Mouse (Mus musculus): ENCODE measurements at regions not wholly inside any gene's neighbourhood (a gene's known extent, or its start where the extent isn't known, plus 50 kb on each side); places are given as distances from the start of the nearest gene placed in this dataset.
A peak's percentile ranks its signal among the peaks of the same experiment; 100 is the strongest.

DNA sequence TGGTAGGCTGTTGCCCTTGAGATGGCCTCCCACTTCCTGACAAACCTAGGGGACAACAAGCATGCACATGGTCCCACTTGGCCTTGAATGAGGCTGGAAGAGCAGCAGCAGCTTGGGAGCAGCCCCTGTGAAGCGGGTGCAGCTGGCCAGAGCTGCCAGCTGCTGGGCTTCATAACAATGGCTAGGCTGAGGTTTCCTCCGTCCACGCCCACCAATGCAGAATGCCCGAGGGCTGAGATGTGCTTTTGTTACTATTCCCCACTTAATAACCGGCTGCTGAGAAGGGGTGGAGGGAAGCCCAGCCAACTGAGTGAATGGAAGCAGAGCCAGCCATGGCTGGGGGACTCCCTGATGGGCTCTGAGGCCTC, 202.1 kb downstream of the Sox11 start:
- peak; percentile 7 for DNase-seq (ENCODE audit: low spot score)

DNA sequence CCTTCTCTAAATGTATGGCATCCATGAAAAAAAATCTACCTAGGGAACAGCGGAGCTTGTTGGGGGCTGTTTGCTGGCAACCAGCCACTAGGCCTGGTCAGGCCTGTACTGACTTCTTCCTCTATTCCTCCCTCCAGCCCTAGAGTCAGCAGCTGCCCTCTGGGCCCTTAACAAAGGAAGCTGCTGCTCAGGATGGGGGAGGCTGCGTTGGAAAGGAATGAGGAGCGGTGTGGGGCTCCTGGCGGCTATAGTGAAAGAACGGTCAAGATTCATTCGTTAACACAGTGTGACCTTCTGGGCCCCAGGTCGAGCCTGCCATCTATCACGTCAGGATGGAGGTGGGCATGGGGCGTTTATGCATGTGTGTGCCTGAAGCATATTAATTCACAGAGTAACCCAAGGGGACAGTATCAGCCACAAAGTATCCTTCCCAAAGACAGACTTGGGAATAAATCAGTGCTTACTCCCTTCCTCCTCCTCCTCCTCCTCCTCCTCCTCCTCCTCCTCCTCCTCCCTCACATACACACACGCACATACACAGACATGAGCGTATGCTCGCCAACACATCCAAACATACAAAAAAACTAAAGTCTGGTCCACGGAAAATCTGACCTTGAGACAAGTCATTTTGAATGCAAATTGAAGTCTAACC, 202.6 kb downstream of the Sox11 start:
- no peak for DNase-seq (ENCODE audit: low spot score)

DNA sequence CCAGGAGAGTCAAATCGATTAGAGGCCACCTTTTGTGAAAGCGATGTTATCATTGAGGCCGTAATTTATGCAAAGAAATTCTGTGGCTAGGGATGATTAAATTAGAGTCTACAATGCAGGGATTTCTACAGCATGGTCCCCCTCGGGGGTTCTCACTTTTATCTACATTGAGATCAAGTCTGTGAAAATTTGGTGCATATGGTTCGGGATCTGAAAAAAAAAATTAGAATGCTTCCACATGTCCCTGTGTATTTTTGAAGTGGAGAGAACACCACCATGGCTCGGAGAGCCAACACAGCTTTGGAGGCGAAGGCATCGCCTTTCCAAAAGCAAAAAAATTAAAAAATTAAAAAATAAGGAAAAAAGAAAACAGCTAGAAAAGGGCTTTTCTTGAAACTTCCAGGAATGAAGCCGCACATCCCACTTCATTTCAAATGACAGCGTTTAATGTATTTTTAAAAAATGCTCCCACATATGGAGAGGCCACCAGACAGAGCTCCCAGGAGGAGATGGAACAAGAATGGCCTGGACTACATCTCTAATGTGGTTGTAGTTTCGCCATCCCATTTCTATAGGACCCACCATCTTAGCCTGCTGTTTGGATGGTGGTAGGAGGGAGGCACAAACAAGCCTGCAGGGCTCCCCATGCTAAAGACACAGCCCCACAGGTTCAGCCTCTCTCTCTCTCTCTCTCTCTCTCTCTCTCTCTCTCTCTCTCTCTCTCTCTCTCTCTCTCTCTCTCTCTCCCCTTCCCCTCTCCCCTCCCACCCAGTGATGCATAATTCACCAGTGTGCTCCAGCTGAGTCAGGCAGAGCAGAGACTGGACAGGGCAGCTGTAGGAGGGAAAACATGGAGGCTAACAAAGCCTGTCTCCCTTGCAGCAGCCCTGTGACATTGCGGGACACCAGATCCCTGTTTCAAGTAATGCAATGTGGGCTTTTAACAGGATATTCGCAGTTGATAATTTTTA, 203.4 kb downstream of the Sox11 start:
- DNase-seq (ENCODE audit: low spot score): no peak

DNA sequence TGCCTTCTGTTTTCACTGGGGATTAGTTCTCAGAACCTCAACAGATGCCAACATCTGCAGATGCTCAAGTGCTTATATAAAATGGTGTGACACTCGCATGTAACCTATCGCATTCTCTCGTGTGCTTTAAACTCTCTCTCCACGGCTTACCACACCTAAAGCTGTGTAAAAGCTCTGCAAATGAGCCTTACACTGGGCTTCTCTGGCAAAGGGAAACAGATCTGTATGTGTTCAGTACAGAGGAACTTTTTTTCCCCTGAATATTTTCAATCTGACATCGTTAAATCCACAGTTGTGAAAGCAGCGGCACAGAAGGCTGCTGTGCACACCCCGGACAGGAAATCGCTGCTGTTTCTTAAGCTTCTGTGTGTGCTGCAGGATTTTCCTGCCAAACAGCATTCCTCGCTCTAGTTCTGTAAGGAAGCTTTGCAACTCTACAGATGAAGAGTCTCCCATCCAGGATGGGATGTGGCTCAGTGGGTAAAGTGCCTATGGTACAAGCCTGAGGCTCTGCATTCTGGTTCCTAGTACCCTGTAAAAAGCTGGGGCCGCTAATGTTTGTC, 206.3 kb downstream of the Sox11 start:
- DNase-seq (ENCODE audit: low spot score): no peak

DNA sequence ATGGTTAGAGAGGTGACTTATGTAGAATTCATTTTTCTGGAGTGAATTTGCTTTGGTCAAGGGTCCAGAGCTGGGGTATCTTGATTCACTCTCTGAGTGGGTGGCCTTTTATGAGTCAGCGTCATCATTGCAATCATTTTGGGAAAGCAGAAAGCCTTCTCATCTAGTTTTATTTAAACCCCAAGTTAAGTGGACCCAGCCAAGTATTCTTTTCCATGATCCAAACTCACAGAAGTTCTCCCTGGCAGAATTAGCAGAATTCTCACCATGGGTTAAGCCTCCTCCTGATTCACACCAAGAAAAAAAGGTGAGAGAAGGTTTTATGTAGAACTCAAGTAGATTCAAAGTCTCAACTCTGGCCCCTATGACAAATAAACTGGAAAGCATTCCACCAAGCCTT, 211.8 kb downstream of the Sox11 start:
- no peak for DNase-seq (ENCODE audit: low spot score)

DNA sequence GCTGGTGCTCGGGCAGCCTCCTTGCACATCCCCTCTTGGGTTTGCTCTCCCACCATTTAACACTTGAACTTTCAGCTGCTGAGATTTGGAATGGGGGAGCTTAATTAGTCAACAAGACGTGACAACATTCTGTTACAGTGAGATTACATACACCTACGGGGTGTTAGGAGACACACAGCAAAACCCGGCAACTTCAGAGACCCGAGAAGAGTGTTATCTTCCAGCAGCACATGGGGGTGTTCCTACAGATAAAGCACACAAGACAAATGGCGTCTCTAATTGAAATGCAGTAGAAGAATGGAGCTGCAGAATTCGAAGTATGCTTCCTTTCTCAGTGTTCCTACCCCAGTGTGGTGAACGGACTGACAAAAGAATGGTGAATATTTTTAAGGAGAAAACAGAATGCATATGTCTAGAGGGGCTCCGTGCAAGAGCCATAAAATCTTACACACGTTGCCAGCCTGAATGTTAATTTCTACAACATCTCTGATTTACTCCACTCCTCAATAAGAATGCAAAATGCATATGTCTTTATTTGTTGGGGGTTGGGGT, 215.2 kb downstream of the Sox11 start:
- no peak for DNase-seq (ENCODE audit: low spot score)

DNA sequence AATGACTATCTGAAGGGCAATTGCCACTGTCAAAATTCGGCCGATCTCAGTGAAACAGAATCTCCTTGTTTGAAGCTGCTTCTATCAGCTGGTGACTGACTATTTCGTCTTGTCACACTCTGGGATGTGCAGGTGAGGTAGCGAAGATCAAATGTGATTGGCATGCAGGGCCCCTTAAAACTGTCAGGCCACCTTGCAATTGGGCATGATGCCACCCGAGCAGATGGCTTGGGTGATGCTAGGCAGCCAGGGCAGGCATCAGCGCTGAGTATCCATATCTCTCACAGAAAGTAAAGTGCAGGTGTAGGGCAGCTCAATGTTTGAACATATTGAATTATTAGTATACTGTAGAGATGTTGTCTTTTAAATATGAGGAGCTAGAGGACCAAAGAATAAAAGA, 223.8 kb downstream of the Sox11 start:
- DNase-seq (ENCODE audit: low spot score): no peak

DNA sequence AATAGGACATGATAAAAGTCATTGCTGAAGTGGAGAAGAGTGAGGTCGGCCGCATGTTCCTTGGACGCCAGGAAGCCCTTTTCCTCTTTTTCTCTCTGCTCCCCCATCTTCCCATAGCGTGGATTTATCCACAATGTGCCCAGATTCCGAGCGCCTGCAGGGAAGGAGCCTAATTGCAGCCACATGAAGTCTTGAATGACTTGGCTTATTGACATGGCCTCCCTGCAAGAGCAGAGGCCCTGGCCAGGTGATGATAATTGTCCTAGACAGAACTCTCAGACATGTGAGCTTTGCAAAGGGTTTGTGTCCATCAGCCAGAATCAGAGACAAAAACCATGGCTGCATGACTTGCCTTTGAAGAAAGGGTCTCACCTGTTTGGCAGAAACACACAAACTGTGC, 227.0 kb downstream of the Sox11 start:
- no peak for DNase-seq (ENCODE audit: low spot score)

DNA sequence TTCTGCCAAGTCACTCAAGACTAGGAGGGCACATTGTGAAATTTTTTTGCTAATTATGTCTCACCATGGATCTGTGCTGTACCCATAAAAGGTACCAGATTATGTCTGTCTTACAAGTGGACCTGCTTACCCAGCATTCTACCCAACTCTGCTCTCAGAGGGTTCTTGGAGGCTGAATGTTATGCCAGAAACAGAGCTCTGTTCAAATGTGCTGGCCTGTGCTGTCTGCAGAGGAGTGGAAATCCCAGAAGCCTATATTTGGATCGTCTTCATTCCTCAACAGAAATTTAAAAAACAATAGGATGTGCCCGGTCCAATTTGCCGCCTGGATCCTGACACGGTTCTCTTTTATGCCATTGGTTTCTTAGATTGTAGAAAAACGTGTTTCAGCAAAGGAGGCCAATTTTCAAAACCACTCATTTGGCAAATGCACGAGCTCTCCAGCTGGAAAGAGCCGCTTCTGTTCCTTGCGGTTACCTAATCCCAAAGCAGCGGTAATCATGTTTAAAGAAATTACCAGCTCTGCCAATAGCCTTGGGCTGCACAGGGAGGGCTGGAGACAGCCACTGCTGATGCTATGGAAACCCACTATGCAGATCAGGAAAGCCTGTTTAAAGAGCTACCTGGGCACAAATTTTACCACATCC, 237.3 kb downstream of the Sox11 start:
- DNase-seq (ENCODE audit: low spot score): no peak

DNA sequence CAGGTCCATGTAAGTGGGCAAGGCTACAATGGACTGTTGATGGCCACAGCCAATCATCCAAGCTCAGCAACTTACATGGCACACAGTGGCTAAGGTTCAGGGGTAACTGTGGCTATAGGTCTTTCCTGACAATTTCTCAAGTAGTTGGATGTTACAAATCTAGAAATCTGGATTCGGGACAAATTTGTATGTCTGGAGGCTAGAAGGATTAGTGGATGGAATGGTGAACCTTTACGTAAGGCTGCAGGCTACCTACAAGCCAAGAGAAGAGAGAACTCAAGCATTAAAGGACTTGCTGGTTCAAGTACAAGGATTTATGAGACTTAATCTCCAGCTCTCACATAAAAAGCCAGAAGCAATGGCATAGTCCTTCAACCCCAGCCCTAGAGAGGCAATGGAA, 239.4 kb downstream of the Sox11 start:
- no peak for DNase-seq (ENCODE audit: low spot score)

DNA sequence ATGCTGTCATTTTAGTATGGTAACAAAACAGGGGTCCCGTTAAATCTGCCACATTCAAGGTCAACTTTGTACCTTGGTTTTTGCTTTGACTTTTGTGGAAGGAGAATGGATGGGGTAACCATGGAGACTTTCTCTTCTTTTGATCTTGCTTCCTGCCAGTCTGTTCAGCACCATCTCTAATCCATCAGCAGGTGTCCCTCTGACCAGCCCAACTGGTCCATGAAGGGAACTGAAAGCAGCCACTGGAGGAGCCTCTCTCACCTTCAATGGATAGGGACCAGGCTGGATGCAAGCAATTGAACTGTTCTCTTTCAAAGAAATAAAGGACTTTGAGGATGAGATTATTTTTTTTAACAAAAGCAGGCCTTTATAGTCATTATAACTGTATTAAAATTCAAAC, 253.2 kb downstream of the Sox11 start:
- no peak for DNase-seq (ENCODE audit: low spot score)

DNA sequence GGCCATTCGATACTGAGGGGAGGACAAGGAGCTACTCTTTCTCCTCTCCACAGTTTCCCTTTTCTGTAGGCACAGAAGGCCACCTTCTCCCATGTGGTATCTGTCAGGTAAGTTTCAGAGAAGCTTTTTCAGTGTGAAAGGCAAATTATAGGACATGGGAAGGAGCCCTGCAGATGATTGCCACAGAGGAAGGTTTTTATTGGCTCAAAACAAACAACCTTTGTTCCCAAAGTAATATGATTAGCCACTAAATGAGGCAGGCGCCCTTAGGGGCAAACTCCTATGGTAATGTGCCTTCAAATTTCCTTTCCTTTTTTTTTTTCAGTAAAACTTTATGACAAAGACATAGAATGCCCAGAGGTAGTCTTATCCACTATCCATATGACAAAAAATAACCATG, 256.5 kb downstream of the Sox11 start:
- DNase-seq (ENCODE audit: low spot score): no peak

DNA sequence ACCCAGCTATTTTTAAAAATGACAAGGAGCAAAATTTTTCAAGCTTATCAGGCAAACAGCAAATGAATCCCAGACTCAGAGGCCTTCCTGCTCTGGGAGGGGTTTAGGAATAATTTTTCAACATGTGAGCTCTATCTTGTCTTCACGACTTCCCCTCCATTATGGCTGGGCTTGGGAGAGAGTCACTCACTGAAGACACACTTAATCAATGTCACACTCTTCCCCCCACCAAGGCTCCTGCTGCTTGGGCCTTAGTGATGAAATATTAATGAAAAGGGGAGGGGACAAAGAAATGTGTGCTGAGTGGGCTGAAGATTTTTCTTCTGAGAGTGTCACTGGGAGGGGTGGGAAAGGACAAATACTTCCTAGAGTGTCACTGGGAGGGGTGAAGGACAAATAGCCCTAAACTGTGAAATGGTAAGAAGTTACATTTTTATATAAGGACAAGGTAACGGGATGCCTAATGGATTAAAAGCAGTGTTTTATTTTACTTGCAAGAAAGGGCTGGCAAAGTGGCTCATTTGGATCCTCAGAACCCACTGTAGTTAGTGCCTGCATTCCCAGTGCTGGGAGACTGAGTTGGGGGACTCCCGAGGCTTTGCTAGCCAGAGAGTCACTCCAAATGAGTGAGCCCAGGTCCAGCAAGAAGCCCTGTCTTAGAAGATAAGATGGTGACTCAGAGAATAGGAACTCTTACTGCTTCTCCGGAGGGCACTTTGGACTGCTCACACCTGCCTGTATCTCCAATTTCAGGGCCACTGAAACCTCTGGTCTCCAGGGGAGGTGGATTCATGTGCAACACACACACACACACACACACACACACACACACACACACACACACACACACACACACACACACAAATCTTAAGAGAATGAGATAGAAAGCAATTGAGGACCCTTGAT, 258.5 kb downstream of the Sox11 start:
- DNase-seq (ENCODE audit: low spot score): no peak

DNA sequence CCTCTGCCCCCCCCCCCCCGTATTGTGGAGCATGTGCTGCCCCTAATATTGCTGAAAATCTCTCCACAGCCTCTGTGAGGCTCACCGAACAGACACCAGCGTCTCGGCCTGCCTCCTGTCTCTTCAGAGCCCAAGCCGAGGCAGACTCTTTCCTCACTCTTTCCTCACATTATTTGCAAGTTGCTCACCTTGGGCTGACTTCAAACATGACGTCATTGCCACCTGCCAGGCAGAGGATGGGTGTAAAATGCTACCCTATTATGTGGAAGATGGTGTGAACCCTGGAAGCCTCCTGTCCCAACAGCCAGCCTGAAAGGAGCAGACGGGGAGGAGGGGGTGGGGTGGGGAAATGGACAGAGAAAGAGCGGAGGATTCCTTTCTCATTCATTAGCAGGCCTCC, 259.3 kb downstream of the Sox11 start:
- DNase-seq (ENCODE audit: low spot score): no peak

DNA sequence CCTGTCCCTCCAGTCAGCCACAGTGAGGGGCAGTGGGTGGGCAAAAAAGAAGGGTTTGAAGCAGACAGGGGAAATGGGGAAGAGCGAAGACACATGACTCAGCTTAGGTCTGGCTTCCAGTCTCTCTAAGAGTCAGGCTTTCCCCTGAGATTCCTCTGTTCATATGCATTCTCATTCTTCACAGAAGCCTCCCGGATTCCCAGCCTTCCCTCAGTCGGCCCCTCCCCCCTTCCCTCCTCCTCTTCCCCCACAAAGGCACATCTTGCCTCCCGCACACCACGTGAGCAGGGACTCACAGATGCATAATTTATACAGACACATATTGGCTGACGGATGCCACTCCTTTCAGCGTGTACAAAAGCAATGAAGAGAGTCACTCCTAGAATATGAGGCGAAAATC, 259.8 kb downstream of the Sox11 start:
- no peak for DNase-seq (ENCODE audit: low spot score)

DNA sequence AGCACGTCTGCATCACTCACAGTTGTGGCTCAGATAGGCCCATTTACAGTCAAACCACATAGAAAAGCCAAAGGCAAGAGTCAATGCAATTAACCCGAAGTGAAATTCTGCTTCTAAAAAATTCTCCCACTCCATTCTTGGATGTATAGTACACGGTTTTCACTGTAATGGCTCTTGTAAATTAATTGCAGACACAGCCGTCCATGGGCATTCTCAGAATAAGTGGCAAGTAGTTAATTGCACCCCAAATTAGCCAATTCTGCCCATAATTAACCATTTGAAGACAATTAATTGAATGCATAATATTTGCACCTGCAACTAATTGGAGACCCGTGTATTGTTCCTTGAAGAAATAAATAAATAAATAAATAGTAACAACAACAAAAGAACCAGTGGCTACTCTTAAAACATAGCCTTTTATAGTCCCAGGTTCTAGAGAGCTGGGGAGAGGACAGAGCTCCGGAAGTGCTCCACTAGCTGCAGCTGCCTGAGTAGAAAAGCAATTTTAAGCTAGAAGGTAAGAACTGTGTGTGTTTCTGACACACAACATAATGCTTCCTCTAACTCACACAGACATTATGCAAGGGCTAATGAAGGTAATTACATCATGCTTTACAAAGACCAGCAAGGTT, 266.2 kb downstream of the Sox11 start:
- DNase-seq (ENCODE audit: low spot score): no peak

DNA sequence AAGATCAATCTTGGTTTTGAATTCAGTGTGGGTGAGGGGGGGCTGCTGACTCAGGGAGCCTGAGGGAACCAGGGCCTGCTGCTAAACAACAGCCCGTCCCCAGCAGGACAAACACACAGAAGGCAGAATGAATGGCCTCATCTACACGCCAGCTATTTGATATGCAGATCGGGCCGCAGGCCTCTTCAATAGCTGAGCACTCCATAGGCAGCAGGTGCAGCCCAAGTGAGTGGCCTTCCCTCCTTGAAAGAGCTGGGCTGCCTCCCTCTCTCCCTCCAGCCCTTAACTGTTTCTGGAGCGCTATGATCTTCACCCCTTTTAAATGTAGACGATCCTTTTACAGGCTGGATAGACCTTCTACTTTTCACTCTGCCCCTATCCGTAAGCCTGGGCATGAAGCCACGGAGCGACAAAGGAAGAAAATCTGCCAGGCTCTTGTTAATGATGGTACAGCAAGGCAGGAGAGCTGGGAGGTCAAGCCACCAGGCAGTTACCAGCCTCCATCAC, 277.3 kb downstream of the Sox11 start:
- DNase-seq (ENCODE audit: low spot score): no peak

DNA sequence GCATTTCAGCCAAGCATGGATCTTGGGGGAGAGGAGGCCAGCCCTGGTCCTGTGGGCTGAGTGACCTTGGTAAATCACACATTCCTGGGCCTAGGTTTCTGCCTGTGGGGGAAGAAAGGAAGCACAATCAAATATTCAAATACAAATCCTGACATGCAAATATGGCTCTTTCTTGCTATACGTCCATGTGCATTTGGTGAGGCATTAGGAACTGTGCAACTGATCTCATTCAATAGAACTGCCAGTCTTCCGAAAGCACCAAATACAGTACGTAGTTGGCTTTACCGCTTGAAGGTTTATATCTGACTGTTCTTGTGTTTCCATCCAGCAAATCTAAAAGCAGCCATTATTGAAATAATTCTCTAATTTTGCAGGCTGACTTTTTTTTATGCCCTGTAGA, 278.9 kb downstream of the Sox11 start:
- no peak for DNase-seq (ENCODE audit: low spot score)

DNA sequence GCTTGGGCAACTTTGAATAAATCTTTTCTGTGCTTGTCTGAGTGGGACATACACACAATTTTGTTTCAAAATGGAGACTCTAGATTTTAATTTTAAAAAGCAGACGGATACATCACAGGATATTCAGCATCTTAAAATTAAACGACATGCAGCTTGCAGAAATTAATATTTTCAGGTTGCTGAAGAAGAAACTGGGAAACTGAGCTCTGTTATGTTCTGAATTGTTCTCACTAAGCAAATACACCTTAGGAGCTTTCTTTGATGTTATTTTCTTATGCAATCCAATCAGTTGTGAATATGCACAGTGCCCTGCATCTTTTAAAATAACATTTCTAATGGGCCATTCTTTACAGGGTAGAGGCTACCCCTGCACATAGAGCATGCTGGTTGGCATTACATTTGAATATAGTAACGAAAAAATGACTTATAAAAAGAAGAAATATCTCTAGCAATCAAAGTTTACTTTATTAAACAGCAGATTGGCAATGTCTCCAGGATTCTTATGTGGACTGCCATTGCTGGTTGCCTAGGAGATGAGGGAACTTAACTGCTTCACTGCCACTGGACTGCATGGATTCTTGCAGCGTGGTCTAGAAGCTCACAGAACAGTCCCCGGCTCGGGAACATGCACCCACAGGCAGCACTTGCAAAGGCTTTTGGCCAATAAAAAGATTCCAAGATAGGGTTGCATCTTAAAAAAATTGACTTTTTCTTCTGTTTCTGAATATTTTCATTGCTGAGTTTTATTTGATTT, 279.7 kb downstream of the Sox11 start:
- DNase-seq (ENCODE audit: low spot score): no peak

DNA sequence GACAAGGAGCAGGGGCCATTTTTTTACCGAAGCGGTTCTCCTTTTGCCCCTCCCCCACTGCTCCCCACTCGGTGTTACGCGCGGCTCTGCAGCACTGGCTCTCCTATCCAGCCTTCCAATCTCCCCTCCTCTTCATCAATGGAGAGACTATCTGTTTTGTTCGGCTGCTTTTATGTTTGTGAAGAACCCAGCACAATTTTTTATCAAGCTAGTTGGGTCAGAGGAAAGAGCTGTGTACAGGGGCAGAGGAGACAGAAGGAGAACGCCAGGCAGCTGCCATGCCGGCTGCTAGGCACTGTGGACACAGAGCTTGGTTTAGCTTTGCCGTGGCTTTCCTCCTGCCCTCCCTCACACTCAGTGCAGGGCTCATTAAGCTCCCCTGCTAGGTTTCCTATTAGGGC, 280.3 kb downstream of the Sox11 start:
- no peak for DNase-seq (ENCODE audit: low spot score)
